Mouse (Mus musculus) CD8-positive naive resting alpha-beta T cell, adult 57 days (primary cell): ENCODE results near the gene Nsf. TPM values are rescaled to one million over a fixed set of nuclear protein-coding genes. Genes with fewer than 3 reads are reported as not detected.

Source experiments
- total RNA-seq: library from RNA; stranded (reverse); gene quantifications from one replicate; pipeline ENCODE4 v1.2.4, GENCODE M21; 2023

Gene Nsf
- 108 TPM for total RNA-seq

DNA sequence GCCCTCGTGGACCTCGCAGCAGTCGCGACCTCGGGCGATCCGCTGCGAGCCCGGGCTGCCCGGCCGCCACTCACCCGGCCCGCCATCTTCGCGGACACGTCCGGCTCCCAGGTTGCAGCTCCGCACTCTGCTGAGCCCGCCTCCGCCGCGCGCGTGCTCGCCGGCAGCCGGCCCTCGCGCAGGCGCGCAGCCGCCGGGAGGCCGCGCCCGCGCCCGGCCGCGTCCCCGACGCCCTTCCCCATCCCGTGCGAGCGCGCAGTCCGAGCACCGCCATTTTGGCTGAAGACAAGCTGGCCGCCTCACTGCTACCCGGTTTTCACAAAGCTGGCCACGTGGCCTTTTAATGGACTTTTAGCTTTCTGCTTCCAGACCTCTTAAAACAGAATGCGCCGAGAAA, at the start of gene Nsf:
TSS of gene Nsf (minus strand) at position 161 of the 397 bp plus-strand sequence.

GRCm38 (mm10) chr11:103773387-103774227, 180.2 kb downstream of the Nsf start, which contains the start of gene Wnt3:
Gene Wnt3, plus strand, starts transcription at chr11:103774150.

Other genes starting within 250 kb of the Nsf start
- gene Wnt9b, start 204.2 kb downstream of the Nsf start, total RNA-seq, result not detected
- not detected for gene Wnt3, start 179.9 kb downstream of the Nsf start, total RNA-seq
- gene Arf2, start 12.7 kb upstream of the Nsf start, total RNA-seq, result 26.2 TPM
- gene Crhr1, start 178.8 kb upstream of the Nsf start, total RNA-seq, result not detected
- not detected for gene Sppl2c, start 232.3 kb upstream of the Nsf start, total RNA-seq